Mouse (Mus musculus) megakaryocyte, embryonic 14.5 days (primary cell): ENCODE measurements around the gene Hnrnpr.

ENCODE experiments used
- FLI1 ChIP-seq: IDR thresholded peaks from 2 replicates; pipeline ENCODE4 v1.6.1; 2012; ENCODE audit warnings: low read length, inconsistent platforms, mixed read lengths
- GATA1 ChIP-seq: IDR thresholded peaks from 3 replicates; pipeline ENCODE4 v1.6.1; 2012; ENCODE audit warnings: mixed read lengths, low read length, inconsistent platforms, borderline replicate concordance

- no peak for TF ChIP-seq FLI1
- TF ChIP-seq GATA1 = no peak
Observed at GRCm38 (mm10) chr4:136331709-136332108, 21.0 kb downstream of the Hnrnpr start.
